Mouse (Mus musculus): Measurements from ENCODE around the gene Selenop. TPM values are rescaled to one million over a fixed set of nuclear protein-coding genes. Genes with fewer than 3 reads are reported as not detected.
"Not testable (repeated sequence)": the region's sequence is repeated elsewhere in the genome, so short reads cannot be mapped to it uniquely, and the experiment has no call there.

Selenop gene
- polyA plus RNA-seq, 1 experiment from 2014 or later, result 92.2 TPM

GRCm38 (mm10) chr15:3233837-3234551, 34.4 kb upstream of the Selenop start:
- H3K4me1 ChIP-seq (ENCODE audit: control insufficient read depth, insufficient read depth, low read length), result no peaks in the 10 kb centered on the region
- no peak overlapping the region for H3K27ac ChIP-seq (ENCODE audit: low read depth, low read length)
- DNase-seq (ENCODE audit: low spot score) (no peak), ATAC-seq (ENCODE audit: insufficient read depth, low FRiP score, low TSS enrichment) (no peak)
- H3K4me3 ChIP-seq (ENCODE audit: low read depth, low read length), result no peak overlapping the region
- no peak overlapping the region for H3K4me2 ChIP-seq (ENCODE audit: low read depth)
- no peaks in the 10 kb centered on the region for H3K9me3 ChIP-seq (ENCODE audit: control insufficient read depth, low read length)
- H3K27me3 ChIP-seq (ENCODE audit: control insufficient read depth, insufficient read depth, low read length), result no peaks in the 10 kb centered on the region
- 94% methylated on average over 3 of the region's 3 CpGs for WGBS
- H3K36me3 ChIP-seq (ENCODE audit: control insufficient read depth, insufficient read depth, low read length), result no peaks in the 10 kb centered on the region
- H3K9ac ChIP-seq (ENCODE audit: low read length), result no peak overlapping the region

- DNase-seq (ENCODE audit: low spot score) (no peak), ATAC-seq (ENCODE audit: insufficient read depth, low FRiP score, low TSS enrichment) (no peak)
- WGBS, result 87% methylated on average over 2 of the region's 2 CpGs
- H3K9me3 ChIP-seq (ENCODE audit: control insufficient read depth, low read length), result no peaks in the 10 kb centered on the region
- H3K36me3 ChIP-seq (ENCODE audit: control insufficient read depth, insufficient read depth, low read length), result no peaks in the 10 kb centered on the region
- H3K27ac ChIP-seq (ENCODE audit: low read depth, low read length), result no peak overlapping the region
- H3K4me2 ChIP-seq (ENCODE audit: low read depth), result no peak overlapping the region
- H3K27me3 ChIP-seq (ENCODE audit: control insufficient read depth, insufficient read depth, low read length), result no peaks in the 10 kb centered on the region
- H3K4me3 ChIP-seq (ENCODE audit: low read depth, low read length), result no peak overlapping the region
- H3K4me1 ChIP-seq (ENCODE audit: control insufficient read depth, insufficient read depth, low read length), result no peaks in the 10 kb centered on the region
- no peak overlapping the region for H3K9ac ChIP-seq (ENCODE audit: low read length)
Observed at GRCm38 (mm10) chr15:3236338-3236737, 32.0 kb upstream of the Selenop start.

DNA sequence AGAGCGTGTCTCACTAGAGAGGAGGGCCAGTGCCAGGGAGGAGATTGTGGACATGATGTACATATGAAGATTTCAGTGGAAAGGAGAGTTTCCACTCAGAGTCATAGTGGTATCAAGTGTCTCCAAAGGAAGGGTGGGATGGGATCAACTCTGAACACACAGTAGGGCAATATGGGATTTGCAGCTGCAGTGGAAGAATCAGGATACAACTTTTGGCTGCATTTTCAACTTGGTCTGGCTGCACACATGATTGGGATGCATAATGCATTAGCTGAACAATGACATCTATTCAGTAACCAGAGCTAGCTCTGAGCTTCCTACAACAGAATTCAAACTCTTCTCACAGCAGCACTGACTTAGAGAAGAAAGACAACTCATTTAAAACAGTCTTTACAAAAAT, 30.4 kb upstream of the Selenop start:
- Histone ChIP-seq H3K4me2 (ENCODE audit: low read depth) (no peak overlapping the region), H3K36me3 (ENCODE audit: control insufficient read depth, insufficient read depth, low read length) (no peaks in the 10 kb centered on the region), H3K9me3 (ENCODE audit: control insufficient read depth, low read length) (no peaks in the 10 kb centered on the region), H3K4me3 (ENCODE audit: low read depth, low read length) (no peak overlapping the region), H3K27me3 (ENCODE audit: control insufficient read depth, insufficient read depth, low read length) (no peaks in the 10 kb centered on the region), H3K4me1 (ENCODE audit: control insufficient read depth, insufficient read depth, low read length) (no peaks in the 10 kb centered on the region), H3K9ac (ENCODE audit: low read length) (no peak overlapping the region), H3K27ac (ENCODE audit: low read depth, low read length) (no peak overlapping the region)
- DNase-seq (ENCODE audit: low spot score), result no peak
- WGBS, result 80% methylated on average over 1 of the region's 1 CpGs
- no peak for ATAC-seq (ENCODE audit: insufficient read depth, low FRiP score, low TSS enrichment)

GRCm38 (mm10) chr15:3245036-3245435, 23.3 kb upstream of the Selenop start:
- H3K27ac ChIP-seq (ENCODE audit: low read depth, low read length); DNase-seq (ENCODE audit: low spot score); H3K9ac ChIP-seq (ENCODE audit: low read length); H3K4me2 ChIP-seq (ENCODE audit: low read depth); H3K4me1 ChIP-seq (ENCODE audit: control insufficient read depth, insufficient read depth, low read length); H3K27me3 ChIP-seq (ENCODE audit: control insufficient read depth, insufficient read depth, low read length); H3K36me3 ChIP-seq (ENCODE audit: control insufficient read depth, insufficient read depth, low read length); H3K4me3 ChIP-seq (ENCODE audit: low read depth, low read length); H3K9me3 ChIP-seq (ENCODE audit: control insufficient read depth, low read length); ATAC-seq (ENCODE audit: insufficient read depth, low FRiP score, low TSS enrichment): not testable (repeated sequence)
- WGBS, result 86% methylated on average over 10 of the region's 10 CpGs

DNA sequence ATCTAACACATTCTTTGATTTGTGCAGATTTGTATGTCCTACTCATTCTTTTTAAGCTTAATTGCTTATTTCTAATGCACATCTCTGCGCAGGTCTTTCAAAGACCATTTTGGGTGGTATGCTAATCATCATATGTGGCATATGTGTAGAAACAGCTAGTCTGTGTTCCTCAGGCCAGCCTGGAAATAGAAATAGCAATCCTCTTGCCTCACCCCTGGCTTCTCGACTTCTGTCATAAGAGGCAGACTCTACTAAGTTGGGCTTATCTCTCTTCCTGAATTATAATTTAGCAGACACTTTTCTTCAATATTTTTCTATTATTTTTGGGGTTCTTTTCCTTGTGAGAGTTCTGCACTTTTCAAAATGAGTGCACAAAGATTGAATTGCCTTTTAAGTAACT, 17.7 kb upstream of the Selenop start:
- Histone ChIP-seq H3K9ac (ENCODE audit: low read length) (no peak overlapping the region), H3K4me2 (ENCODE audit: low read depth) (no peak overlapping the region), H3K27me3 (ENCODE audit: control insufficient read depth, insufficient read depth, low read length) (no peaks in the 10 kb centered on the region), H3K36me3 (ENCODE audit: control insufficient read depth, insufficient read depth, low read length) (no peaks in the 10 kb centered on the region), H3K27ac (ENCODE audit: low read depth, low read length) (no peak overlapping the region), H3K4me1 (ENCODE audit: control insufficient read depth, insufficient read depth, low read length) (no peaks in the 10 kb centered on the region), H3K9me3 (ENCODE audit: control insufficient read depth, low read length) (no peaks in the 10 kb centered on the region), H3K4me3 (ENCODE audit: low read depth, low read length) (no peak overlapping the region)
- 86% methylated on average over 2 of the region's 2 CpGs for WGBS
- DNase-seq (ENCODE audit: low spot score) (no peak), ATAC-seq (ENCODE audit: insufficient read depth, low FRiP score, low TSS enrichment) (no peak)

- DNase-seq (ENCODE audit: low spot score) (no peak), ATAC-seq (ENCODE audit: insufficient read depth, low FRiP score, low TSS enrichment) (no peak)
- no peak overlapping the region for H3K4me2 ChIP-seq (ENCODE audit: low read depth)
- H3K27ac ChIP-seq (ENCODE audit: low read depth, low read length), result no peak overlapping the region
- H3K36me3 ChIP-seq (ENCODE audit: control insufficient read depth, insufficient read depth, low read length), result no peaks in the 10 kb centered on the region
- no peaks in the 10 kb centered on the region for H3K4me1 ChIP-seq (ENCODE audit: control insufficient read depth, insufficient read depth, low read length)
- 89% methylated on average over 3 of the region's 3 CpGs for WGBS
- H3K9ac ChIP-seq (ENCODE audit: low read length), result no peak overlapping the region
- no peak overlapping the region for H3K4me3 ChIP-seq (ENCODE audit: low read depth, low read length)
- no peaks in the 10 kb centered on the region for H3K9me3 ChIP-seq (ENCODE audit: control insufficient read depth, low read length)
- no peaks in the 10 kb centered on the region for H3K27me3 ChIP-seq (ENCODE audit: control insufficient read depth, insufficient read depth, low read length)
Observed at GRCm38 (mm10) chr15:3251031-3251717, 17.2 kb upstream of the Selenop start.

- H3K27me3 ChIP-seq (ENCODE audit: control insufficient read depth, insufficient read depth, low read length), result no peaks in the 10 kb centered on the region
- no peak overlapping the region for H3K4me2 ChIP-seq (ENCODE audit: low read depth)
- no peaks in the 10 kb centered on the region for H3K9me3 ChIP-seq (ENCODE audit: control insufficient read depth, low read length)
- H3K4me3 ChIP-seq (ENCODE audit: low read depth, low read length), result no peak overlapping the region
- DNase-seq (ENCODE audit: low spot score) (no peak), ATAC-seq (ENCODE audit: insufficient read depth, low FRiP score, low TSS enrichment) (no peak)
- H3K9ac ChIP-seq (ENCODE audit: low read length), result no peak overlapping the region
- no peaks in the 10 kb centered on the region for H3K36me3 ChIP-seq (ENCODE audit: control insufficient read depth, insufficient read depth, low read length)
- H3K27ac ChIP-seq (ENCODE audit: low read depth, low read length), result no peak overlapping the region
- H3K4me1 ChIP-seq (ENCODE audit: control insufficient read depth, insufficient read depth, low read length), result no peaks in the 10 kb centered on the region
Observed at GRCm38 (mm10) chr15:3251718-3252067, 16.7 kb upstream of the Selenop start.

GRCm38 (mm10) chr15:3259025-3259424, 9.3 kb upstream of the Selenop start:
- Histone ChIP-seq H3K9ac (ENCODE audit: low read length) (no peak overlapping the region), H3K9me3 (ENCODE audit: control insufficient read depth, low read length) (no peaks in the 10 kb centered on the region), H3K36me3 (ENCODE audit: control insufficient read depth, insufficient read depth, low read length) (no peaks in the 10 kb centered on the region), H3K4me2 (ENCODE audit: low read depth) (no peak overlapping the region), H3K27me3 (ENCODE audit: control insufficient read depth, insufficient read depth, low read length) (no peaks in the 10 kb centered on the region), H3K4me3 (ENCODE audit: low read depth, low read length) (no peak overlapping the region), H3K4me1 (ENCODE audit: control insufficient read depth, insufficient read depth, low read length) (no peaks in the 10 kb centered on the region), H3K27ac (ENCODE audit: low read depth, low read length) (no peak overlapping the region)
- ATAC-seq (ENCODE audit: insufficient read depth, low FRiP score, low TSS enrichment) (no peak), DNase-seq (ENCODE audit: low spot score) (no peak)
- WGBS, result 70% methylated on average over 1 of the region's 1 CpGs

DNA sequence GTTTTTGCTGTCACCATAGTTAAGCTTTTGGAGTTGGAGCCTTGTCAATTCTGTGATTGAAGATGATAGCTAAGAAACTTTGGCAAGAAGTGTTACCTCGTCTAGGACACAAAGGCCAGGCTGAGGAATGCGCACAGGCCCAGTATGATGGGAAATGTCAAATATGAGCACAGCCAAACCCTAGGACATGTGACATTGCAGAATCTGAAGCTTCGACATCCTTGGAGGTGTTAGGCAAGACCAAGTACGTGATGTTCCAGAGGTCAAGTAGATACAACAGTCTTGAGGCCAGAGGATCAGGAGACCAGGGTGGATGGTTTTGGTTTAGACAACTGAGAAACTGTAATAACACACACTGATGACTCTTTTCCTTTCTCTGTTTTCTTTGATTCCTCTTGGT, 8.0 kb upstream of the Selenop start:
- Histone ChIP-seq H3K4me1 (ENCODE audit: control insufficient read depth, insufficient read depth, low read length) (no peaks in the 10 kb centered on the region), H3K36me3 (ENCODE audit: control insufficient read depth, insufficient read depth, low read length) (no peaks in the 10 kb centered on the region), H3K27ac (ENCODE audit: low read depth, low read length) (no peak overlapping the region), H3K4me3 (ENCODE audit: low read depth, low read length) (no peak overlapping the region), H3K4me2 (ENCODE audit: low read depth) (no peak overlapping the region), H3K9me3 (ENCODE audit: control insufficient read depth, low read length) (no peaks in the 10 kb centered on the region), H3K9ac (ENCODE audit: low read length) (no peak overlapping the region), H3K27me3 (ENCODE audit: control insufficient read depth, insufficient read depth, low read length) (no peaks in the 10 kb centered on the region)
- WGBS, result 91% methylated on average over 4 of the region's 4 CpGs
- DNase-seq (ENCODE audit: low spot score) (no peak), ATAC-seq (ENCODE audit: insufficient read depth, low FRiP score, low TSS enrichment) (no peak)

All from neural tube, embryonic 11.5 days (tissue).